Mouse (Mus musculus) intestine, postnatal 0 days (tissue): ENCODE results near the gene Gm17334. TPM values are rescaled to one million over a fixed set of nuclear protein-coding genes. Genes with fewer than 3 reads are reported as not detected.

Experiments used
- ATAC-seq: fragments of 200-750 bp; cut with Nextera tagmentation; 2 replicates; pipeline ENCODE4 v1.8.0; 2017; ENCODE audit warnings: mild to moderate bottlenecking, moderate TSS enrichment, moderate library complexity
- H3K27ac ChIP-seq: fragments of 300-500 bp; sonication (generic); 2 replicates; pipeline ENCODE4 v1.5.1; 2014; ENCODE audit warnings: mild to moderate bottlenecking, low read depth, low read length, moderate library complexity
- H3K27me3 ChIP-seq: fragments of 300-500 bp; sonication (generic); replicated peaks from 2 replicates; pipeline ENCODE4 v1.6.1; 2014; ENCODE audit warnings: low read length, mixed read lengths; ENCODE audit not compliant: control insufficient read depth, insufficient read depth
- H3K36me3 ChIP-seq: fragments of 300-500 bp; sonication (generic); 2 replicates; pipeline ENCODE4 v1.6.1; 2014; ENCODE audit warnings: mild to moderate bottlenecking, moderate library complexity; ENCODE audit not compliant: control insufficient read depth, insufficient read depth
- H3K4me1 ChIP-seq: fragments of 300-500 bp; sonication (generic); replicated peaks from 2 replicates; pipeline ENCODE4 v1.6.1; 2014; ENCODE audit warnings: antibody characterized with exemption, low read length, mixed read lengths; ENCODE audit not compliant: control insufficient read depth, insufficient read depth
- H3K4me2 ChIP-seq: fragments of 300-500 bp; sonication (generic); replicated peaks from 2 replicates; pipeline ENCODE4 v1.6.1; 2014; ENCODE audit warnings: low read depth, mild to moderate bottlenecking, moderate library complexity
- H3K4me3 ChIP-seq: fragments of 300-500 bp; sonication (generic); 2 replicates; pipeline ENCODE4 v1.5.1; 2014; ENCODE audit warnings: low read depth, low read length
- H3K9ac ChIP-seq: fragments of 300-500 bp; sonication (generic); 2 replicates; pipeline ENCODE4 v1.6.1; 2014; ENCODE audit warnings: mild to moderate bottlenecking, low read depth, low read length
- H3K9me3 ChIP-seq: fragments of 300-500 bp; sonication (generic); 2 replicates; pipeline ENCODE4 v1.6.1; 2016; ENCODE audit warnings: mixed run types; ENCODE audit not compliant: control insufficient read depth
- CTCF ChIP-seq: sonication (generic); IDR thresholded peaks from 2 replicates; pipeline ENCODE4 v1.5.1; 2016; ENCODE audit warnings: low read depth, mild to moderate bottlenecking, control low read depth, antibody characterized with exemption, moderate library complexity
- WGBS: fragments of 180-500 bp; shearing (Covaris S2); extraction: QIAGEN DNeasy Blood & Tissue Kit; methylation state at CpG from one replicate; pipeline ENCODE4 v1.1.7; 2014; 5-methylcytosine and 5-hydroxymethylcytosine counted together
- polyA plus RNA-seq: library from polyadenylated mRNA; unstranded; fragments of >200 nt; fragmentation: Nextera tagmentation; extraction: Ambion mirVana; gene quantifications from 2 replicates; pipeline ENCODE4 v1.2.1, GENCODE M21; 2015

Gene Gm17334
- polyA plus RNA-seq, 1 experiment from 2014 or later = 0.17 TPM

DNA sequence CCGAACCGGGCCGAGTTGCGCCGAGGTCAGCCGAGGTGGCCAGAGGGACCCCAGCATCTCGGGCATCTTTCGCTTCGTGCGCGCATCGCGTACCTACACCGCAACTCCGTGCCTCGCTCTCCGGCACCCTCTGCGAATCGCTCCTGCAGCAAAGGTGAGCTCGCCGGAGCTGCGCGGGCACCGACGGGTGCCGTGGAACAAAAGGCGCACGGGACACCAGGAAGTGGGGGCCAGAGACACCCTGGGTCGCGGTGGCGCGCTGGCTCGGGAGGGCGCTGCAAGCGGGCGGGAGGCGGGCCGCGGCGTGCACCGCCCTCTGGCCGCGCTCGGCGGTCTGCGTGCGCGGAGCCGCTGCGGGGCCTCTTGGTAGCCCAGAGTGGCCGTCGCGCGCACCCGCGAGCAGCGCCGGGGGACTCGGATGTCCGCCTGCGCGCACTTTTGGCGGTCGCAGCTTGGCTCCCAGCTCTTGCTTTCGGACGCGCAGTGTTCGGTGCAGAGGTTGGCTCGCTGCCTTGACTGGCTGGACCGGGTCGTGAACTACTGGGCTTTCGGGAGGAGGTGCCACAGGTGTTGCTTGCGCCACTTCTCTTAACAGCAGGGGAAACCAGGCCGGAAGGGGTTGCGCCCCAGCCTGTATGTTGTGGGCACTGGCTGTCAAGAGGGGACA lies 2.7 kb downstream of the Gm17334 start:
- peaks cover 39% of the 10 kb centered on the region for H3K36me3 ChIP-seq
- ATAC-seq = peak; percentile 79
- 0 out of 2 replicates have a peak, but pooled peaks cover 3% of the 10 kb centered on the region for H3K4me1 ChIP-seq
- WGBS = under 1% methylated on average over 75 of the region's 75 CpGs
- H3K27ac ChIP-seq = peak overlapping the region; percentile 97
- no peaks in the 10 kb centered on the region for H3K9me3 ChIP-seq
- no peaks in the 10 kb centered on the region for H3K27me3 ChIP-seq
- peak overlapping the region; percentile 73 for H3K4me2 ChIP-seq
- peak; percentile 59 for TF ChIP-seq CTCF
- peak overlapping the region; percentile 92 for H3K9ac ChIP-seq
- peak overlapping the region; percentile 91 for H3K4me3 ChIP-seq

DNA sequence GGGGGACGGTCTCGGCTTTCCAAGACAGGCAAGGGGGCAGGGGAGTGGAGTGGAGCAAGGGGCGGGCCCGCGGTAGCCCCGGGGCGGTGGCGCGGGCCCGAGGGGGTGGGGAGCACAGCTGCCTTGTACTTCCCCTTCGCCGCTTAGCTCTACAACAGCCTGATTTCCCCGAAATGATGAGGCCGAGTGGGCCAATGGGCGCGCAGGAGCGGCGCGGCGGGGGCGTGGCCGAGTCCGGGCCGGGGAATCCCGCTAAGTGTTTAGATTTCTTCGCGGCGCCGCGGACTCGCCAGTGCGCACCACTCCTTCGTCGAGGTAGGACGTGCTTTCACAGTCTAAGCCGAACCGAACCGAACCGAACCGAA lies 3.2 kb downstream of the Gm17334 start, which contains the start of gene Irf1:
Gene Irf1 (plus strand): TSS at position 255 of the 365 bp plus-strand sequence.
- 0 out of 2 replicates have a peak, but pooled peaks cover 3% of the 10 kb centered on the region for H3K4me1 ChIP-seq
- WGBS = under 1% methylated on average over 33 of the region's 40 CpGs
- H3K9me3 ChIP-seq = no peaks in the 10 kb centered on the region
- peak; percentile 88 for ATAC-seq
- H3K9ac ChIP-seq = peak within 1 kb of the TSS; percentile 92
- H3K36me3 ChIP-seq = peaks cover 34% of the 10 kb centered on the region
- H3K27ac ChIP-seq = peak within 1 kb of the TSS; percentile 97
- no peaks in the 10 kb centered on the region for H3K27me3 ChIP-seq
- peak within 1 kb of the TSS; percentile 73 for H3K4me2 ChIP-seq
- H3K4me3 ChIP-seq = peak within 1 kb of the TSS; percentile 91
- no peak for TF ChIP-seq CTCF

DNA sequence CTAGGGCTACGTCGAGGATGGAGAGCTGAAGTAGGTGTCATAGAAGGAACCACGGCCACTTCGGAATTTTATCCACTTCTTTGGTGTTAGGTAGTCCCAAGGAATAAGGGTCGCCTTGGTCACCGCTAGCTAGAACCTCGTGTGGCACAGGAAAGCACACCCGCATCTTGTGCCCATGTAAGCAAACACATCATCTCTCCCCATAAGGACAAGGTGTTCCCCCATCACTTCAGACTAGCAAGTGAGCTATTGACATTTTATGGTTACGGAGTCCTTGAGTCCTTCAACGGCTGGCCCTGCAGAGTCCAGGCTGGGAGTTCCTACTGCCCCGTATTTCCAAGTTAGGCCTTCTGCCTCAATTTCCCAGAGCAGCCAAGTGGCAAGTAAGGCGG lies 3.8 kb downstream of the Gm17334 start:
- Histone ChIP-seq H3K9me3 (no peaks in the 10 kb centered on the region), H3K9ac (peak overlapping the region; percentile 92), H3K4me3 (peak overlapping the region; percentile 91), H3K4me1 (0 out of 2 replicates have a peak, but pooled peaks cover 3% of the 10 kb centered on the region), H3K27me3 (no peaks in the 10 kb centered on the region), H3K36me3 (peaks cover 29% of the 10 kb centered on the region), H3K4me2 (peak overlapping the region; percentile 73), H3K27ac (peak overlapping the region; percentile 97)
- ATAC-seq = no peak; the same call in 1 of the 2 replicates
- TF ChIP-seq CTCF = no peak
- 56% methylated on average over 12 of the region's 12 CpGs for WGBS

DNA sequence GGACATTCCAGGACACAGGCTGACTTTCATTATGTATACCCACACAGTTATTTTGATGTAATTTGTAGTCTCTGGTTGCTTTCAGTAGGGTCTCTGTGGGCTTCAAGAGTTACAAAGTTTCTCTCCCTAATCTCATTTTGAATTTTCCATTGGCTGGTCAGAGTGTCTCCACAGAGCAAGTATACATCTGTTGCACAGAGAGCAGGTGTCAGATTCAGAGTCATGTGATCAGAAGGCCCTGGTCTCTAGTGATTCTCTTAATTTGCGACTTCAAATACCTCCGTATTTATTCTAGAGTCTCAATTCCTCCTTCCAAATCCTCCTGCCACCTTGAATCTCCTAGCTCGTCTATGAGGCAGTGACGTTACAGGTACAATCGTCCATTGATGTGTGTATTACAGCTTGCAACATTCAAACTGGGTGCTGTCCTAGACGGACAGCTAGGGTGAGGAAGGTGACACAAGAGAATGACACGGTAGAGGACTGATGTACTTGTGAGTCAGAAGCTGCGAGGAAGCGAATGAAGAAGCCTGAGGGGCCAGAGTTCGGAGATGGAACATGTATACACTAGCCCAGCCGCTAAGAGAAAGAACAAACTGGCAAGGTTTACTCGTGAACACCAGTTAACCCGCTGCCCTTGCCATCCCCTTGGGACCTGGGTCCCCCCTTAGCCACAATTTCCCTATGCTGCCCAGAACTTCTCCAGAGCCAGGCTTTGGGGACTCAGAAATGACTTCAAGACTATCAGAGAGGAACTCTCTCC lies 4.4 kb downstream of the Gm17334 start:
- Histone ChIP-seq H3K9ac (no peak overlapping the region), H3K4me1 (0 out of 2 replicates have a peak, but pooled peaks cover 3% of the 10 kb centered on the region), H3K27me3 (no peaks in the 10 kb centered on the region), H3K36me3 (peaks cover 23% of the 10 kb centered on the region), H3K4me2 (no peak overlapping the region), H3K9me3 (no peaks in the 10 kb centered on the region), H3K4me3 (no peak overlapping the region), H3K27ac (no peak overlapping the region)
- 77% methylated on average over 13 of the region's 13 CpGs for WGBS
- TF ChIP-seq CTCF = no peak
- no peak for ATAC-seq

DNA sequence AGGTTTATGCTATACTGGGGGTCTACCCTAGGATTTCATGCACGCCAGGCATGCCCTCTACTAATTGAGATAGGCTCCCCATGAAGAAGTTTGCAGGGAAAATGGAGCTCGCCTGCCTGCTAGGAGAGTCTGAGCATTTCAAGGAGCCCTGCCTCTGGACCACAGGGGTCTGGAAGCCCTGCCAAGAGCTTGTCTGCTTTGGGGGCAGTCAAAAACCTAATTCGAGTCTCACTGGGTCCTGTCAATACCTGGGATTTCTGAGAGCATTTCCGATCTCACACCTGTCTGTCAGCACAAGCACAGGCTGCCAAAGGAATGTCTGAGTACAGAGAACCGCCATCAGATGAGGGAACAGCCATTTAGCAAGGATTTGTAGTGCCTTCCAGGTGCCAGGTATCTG lies 8.4 kb downstream of the Gm17334 start:
- TF ChIP-seq CTCF = no peak
- Histone ChIP-seq H3K36me3 (no peaks in the 10 kb centered on the region), H3K27me3 (no peaks in the 10 kb centered on the region), H3K4me2 (no peak overlapping the region), H3K27ac (peak overlapping the region; percentile 99), H3K9me3 (no peaks in the 10 kb centered on the region), H3K4me1 (peaks cover 15% of the 10 kb centered on the region), H3K9ac (no peak overlapping the region), H3K4me3 (no peak overlapping the region)
- ATAC-seq = no peak
- 62% methylated on average over 5 of the region's 5 CpGs for WGBS

DNA sequence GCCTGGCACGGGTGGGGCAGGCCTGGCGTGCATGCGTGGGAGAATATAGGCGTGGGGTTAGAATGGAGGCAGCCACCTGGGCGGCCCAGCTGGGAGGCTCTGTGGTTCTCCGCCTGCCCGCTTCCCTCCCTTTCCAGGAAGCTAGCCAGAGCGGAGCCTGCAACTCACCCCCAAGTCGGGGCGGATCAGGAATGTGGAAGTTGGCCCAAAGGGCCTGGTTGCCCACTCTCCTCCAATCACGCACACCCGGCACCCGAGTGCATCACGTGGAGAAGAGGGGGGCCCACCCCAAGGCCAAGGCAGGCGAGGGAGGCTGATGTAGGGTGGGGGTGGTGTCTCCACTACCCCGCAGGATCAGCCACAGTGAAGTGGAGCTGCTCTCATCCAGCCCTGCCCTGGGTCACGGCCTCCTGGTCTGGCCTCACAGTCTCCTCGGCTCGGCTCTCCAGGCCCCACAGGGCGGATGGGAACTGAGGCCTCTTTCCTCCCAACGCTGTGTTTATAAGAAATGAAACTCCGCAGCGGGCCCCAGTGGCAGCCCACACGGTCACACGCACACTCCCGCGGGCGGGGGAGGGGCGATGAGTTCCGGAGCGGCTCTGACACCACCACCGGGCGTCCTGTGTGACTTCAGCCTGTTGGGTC lies 9.4 kb downstream of the Gm17334 start:
- H3K27me3 ChIP-seq = no peaks in the 10 kb centered on the region
- peak; percentile 61 for ATAC-seq
- peaks cover 20% of the 10 kb centered on the region for H3K4me1 ChIP-seq

More for the DNA sequence above, 9.4 kb downstream of the Gm17334 start:
- peak overlapping the region; percentile 69 for H3K4me2 ChIP-seq
- peak overlapping the region; percentile 99 for H3K27ac ChIP-seq
- peak overlapping the region; percentile 48 for H3K9ac ChIP-seq
- under 1% methylated on average over 33 of the region's 33 CpGs for WGBS
- TF ChIP-seq CTCF = peak; percentile 73
- peak overlapping the region; percentile 29 for H3K4me3 ChIP-seq
- H3K9me3 ChIP-seq = no peaks in the 10 kb centered on the region
- no peaks in the 10 kb centered on the region for H3K36me3 ChIP-seq
